Mouse (Mus musculus) kidney, adult 18-20 months (tissue): ENCODE results near the gene Tpmt.

Source experiments
- DNase-seq: peaks from one replicate; pipeline ENCODE4 v3.0.0; 2021

Gene Tpmt

DNA sequence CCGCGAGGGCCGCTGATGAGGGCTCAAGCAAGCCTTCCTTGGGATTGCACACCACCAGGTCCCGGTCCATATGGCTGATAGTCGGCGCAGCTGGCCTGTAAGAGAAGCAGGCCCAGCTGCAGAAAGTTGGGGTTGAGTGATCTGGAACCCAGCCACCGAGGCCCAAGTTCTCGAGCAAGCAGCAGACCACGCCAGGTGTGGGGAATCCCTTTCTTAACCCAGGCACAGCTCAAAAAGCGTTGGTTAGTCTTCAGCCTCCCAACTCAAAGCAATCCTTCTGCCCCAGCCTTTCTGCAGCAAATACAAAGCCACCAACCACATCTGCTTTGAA lies at the start of gene Tpmt:
Gene Tpmt (minus strand): TSS at position 121 of the 331 bp plus-strand sequence.
- peak; percentile 30 for DNase-seq

DNA sequence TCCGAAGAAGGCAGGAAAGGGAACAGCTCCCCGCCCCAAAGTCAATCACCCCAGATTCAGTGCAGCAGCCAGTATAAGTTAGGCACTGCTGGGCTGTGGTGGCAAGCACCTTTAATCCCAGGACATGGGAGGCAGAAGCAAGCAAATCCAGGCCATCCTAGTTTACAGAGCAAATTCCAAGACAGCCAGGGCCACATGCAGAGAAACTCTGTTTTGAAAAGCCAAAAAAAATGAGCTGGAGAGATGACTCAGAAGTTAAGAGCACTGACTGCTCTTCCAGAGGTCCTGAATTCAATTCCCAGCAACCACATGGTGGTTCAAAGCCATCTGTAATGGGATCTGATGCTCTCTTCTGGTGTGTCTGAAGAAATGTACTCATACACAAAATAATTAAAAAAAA lies 49.3 kb upstream of the Tpmt start:
- no peak for DNase-seq

DNA sequence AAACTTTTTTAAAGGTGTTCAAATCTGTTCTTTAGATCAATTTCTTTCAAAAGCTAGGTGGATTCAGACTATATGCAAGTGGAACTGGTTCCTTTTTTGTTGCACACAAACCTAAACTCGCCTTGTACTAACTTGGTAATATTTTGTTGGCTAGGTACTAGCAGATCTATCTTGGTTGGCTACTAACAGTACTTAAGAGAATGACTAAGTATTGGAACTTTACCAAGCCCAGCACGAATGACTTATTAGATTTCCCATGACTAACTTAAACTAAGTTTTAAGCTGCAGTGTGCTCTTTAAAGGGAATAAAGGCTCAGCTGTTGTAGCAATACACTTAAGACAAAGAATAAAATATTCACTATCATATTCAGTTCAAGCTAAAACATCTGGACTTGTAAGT lies 44.7 kb upstream of the Tpmt start:
- DNase-seq, result no peak

DNA sequence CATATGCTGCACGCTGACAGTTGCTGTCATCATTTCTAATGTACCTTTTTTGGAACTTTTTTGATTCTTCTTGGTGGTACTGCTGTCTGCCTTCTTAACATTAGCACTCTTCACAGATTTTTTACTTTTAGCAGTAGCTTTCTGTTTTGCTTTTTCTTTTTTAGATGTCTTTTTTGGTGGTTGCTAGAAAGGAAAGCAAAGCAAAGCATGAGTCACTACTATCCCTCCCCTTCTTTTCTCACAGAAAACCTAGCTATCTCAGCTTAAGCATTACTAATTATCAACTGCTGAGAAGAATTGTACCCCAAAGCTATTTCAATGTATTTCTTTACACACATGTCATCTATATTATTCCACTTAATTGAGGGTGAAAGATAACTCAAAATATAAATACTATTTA lies 43.9 kb upstream of the Tpmt start:
- DNase-seq, result no peak

DNA sequence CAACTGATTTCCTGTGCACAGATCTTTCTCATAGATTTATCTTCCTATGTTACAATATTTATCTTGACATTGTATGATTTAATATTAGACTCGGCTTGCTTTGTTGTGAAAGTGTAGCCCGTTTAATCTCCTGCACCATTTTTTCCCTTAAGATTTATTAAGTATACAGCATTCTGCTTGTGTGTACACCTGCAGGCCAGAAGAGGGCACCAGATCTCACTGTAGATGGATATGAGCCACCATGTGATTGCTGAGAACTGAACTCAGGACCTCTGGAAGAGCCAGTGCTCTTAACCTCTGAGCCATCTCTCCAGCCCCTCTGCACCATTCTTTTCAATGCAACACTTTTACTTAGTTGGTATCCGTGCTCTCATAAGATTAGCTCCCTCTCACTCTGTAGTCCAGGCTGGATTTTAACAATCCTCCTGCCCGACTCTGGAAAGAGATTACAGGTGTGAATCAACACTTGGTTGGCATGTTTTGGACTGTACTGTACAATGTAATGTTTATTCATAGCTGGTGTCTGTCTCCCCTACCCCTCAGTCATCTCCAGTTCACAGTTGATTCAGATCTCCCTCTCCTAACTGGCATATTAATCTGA lies 36.5 kb upstream of the Tpmt start:
- DNase-seq, result no peak

DNA sequence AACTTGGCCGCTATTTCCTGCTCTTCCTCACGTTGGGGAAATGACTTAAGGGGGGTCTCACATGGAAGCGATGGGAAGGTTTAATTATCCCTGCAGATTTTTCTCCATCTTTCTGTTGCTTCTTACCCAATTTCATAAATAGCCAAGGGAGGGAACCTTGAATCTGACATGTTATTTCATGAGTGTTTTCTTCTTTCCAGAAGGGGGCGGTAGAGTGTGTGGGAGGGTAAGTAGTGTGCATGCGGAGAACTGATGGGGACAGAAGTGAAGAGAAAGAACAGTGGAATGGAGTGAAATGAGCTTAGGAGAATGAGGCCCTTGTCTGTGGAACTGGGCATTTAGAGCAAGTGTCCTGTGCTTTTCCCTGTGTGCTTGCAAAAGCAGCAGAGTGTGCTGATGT lies 34.3 kb upstream of the Tpmt start:
- DNase-seq, result no peak

DNA sequence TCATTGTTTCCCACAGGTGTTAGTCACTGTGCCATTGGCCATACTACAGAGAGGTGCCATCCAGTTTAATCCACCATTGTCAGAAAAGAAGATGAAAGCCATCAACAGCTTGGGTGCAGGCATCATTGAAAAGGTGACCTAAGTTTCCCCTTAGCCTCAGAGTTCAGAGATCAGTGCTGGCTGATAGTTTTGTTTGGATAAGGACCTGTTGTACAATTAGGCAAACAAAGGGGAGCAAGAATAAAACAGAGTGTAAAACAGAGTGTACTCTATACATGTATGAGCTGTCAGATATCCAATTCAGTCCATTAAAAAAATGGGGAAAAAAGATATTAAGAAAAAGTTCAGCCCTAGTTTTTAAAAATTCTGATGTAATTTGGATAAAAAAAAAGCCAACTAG lies 32.8 kb upstream of the Tpmt start:
- DNase-seq, result no peak

DNA sequence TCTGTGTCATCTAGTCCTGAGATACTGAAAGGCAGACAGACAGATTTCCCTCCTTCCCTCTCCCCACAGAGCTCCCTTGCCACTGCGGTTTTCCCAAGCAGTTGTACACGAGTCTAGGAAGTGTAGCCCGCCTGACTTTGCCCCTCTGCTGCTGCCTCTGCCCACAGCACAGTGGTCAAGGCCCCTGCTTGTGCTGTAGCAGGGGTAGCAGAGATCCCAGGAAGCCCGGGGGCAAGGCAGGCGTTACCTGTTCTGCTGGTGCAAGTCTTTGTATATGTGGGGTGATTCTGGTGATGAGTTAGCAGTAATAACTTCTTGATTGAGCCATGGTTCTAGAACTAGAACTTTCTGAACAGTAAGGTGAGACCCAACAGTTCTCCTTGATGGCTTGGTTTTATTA lies 31.6 kb upstream of the Tpmt start:
- DNase-seq, result no peak

DNA sequence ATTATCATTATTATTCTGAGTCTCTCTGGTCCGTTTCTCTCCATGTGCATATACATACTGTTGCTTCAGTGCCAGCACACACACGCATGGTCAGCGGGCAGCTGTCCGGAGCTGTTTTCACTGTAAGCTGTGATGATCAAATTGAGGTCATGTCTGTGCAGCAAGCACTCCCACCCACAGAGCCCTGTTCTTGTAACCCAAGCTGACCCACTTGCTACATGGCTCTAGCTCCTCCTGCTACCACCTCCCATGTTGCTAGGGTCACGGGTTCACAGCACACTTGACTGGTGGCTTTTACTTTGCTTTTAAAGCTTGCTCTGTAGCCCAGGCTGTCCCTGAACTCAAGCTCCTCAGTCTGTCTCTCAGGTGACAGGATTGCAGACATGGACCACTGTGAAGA lies 27.9 kb upstream of the Tpmt start:
- DNase-seq, result no peak

DNA sequence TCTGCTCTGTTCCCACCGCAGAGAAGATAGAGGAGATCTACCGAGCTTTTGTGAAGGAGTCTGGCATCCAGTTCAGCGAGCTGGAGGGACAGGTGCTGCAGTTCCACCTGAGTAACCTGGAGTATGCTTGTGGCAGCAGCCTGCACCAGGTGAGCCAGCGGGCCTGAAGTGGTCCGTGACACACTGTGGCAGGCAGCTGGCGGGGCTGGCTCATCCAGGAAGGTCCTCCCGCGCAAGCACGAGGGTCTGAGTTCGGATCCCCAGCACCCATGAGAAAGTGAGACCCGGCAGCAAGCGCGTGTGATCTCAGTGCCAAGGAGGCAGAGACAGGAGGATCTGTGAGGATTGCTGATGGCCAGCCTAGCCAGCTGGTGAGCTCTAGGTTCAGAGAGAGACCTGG lies 27.3 kb upstream of the Tpmt start:
- DNase-seq, result no peak

DNA sequence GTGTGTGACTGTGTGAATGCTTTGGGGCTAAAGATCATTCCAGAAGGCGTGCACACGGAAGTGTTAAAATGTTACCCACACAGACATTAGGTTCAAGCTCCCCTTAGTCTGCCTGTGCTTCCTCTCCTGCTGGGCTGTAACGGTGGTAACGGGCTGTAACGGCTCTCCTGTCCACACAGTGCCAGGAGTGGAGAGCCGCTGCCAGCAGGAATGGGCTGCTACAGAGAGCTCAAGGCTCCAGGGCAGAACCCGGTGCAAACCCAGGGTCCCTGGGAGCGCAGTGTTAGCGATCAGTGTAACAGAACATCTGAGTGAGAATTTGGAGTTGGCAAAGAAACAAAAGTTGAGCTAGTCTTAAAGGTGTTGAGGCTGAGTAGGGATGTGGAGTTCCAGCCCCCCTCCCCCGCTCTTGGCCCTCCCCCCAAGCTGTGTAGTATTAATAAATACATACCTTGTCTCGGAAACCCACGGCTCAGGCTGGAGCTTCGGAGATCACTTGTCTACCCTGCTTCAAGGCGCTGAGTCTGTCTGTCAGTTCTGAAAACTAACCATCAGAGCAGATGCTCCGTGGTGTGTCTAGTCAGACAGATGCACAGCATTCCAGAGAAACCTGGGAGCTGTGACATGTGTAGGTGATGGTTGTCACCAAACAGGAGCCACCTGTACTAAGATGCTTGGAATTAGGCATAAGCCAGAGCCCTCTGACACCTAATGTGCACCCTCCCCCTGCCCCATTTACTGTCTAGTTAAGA lies 26.0 kb upstream of the Tpmt start:
- no peak for DNase-seq

DNA sequence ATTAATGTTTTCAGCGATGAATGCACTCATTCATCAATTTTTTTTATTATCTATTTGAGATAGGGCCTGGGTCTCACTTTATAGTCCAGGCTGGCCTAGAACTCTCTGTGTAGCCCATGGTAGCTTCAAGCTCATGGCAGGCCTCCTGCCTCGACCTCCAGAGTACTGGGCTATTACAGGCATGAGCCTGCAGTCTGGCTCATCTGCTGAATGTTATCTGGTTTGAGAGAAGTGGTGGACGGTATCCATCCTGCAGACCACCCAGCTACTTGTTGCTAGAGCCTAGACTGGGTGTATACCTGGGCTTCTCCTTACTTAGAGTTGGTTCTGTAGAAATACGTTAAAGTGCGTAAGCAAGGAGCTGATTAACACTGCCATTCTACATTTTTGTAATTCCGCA lies 22.5 kb upstream of the Tpmt start:
- DNase-seq, result no peak

DNA sequence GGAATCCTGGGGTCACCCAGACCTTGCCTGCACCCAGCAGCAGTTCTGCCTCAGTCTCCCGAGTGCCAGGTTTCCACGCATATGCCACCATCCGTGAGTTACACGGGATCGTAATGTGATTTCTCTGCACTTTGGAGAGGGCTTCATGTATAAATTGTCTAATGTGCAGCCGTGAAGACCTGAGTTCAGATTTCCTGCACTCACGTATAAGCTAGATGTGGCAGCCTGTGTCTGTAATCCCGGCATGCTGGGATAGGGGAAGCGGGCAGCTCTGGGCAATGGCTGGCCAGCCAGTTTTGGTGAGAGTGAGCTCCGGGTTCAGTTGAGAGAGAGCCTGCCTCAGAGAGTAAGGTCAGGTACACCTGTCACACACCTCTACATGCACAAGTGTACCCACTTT lies 22.0 kb upstream of the Tpmt start:
- no peak for DNase-seq

DNA sequence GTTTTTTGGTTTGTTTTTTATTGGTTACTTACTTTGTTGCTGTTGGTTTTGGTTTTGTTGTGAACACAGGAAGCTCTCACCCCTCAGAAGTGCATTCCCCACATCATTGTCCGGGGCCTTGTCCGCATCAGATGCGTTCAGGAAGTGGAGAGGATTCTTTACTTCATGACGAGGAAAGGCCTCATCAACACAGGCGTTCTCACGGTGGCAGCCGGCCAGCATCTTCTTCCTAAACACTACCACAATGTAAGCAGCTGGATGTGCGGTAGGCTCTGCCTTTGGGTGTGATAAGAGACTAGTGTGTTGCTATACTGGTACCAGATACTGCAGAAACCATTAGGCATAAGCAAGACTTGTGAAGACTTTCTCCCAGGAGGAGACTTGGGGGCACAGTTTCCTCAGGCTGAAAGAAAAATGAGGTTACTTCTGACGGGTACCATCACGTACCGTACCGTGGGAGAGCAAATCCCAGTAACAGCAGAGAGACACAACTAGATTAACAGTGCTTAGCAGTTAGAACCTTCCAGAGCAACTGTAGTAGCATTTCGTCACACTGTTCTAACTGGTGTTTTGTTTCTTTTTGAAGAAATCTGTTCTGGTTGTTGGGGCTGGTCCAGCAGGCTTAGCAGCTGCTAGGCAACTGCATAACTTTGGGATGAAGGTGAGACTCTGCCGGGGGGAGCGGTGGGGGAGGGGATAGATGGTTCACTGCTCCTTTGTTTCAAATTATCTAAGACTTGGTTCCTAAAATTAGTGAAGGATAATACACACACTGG lies 19.6 kb upstream of the Tpmt start:
- no peak for DNase-seq

DNA sequence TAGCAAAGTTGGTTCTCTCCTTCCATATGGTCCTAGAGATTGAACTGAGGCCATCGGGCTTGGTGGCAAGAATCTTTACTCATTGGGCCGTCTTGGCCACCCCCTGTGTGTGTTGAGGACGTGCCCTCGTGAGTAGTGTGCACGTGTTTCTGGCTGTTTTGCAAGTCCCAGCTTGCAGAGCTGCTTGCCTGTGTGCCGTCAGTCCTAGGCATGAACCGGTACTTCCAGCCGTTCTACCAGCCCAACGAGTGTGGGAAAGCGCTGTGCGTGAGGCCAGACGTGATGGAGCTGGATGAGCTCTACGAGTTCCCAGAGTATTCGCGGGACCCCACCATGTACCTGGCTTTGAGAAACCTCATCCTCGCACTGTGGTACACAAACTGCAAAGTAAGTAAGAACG lies 18.2 kb upstream of the Tpmt start:
- no peak for DNase-seq

DNA sequence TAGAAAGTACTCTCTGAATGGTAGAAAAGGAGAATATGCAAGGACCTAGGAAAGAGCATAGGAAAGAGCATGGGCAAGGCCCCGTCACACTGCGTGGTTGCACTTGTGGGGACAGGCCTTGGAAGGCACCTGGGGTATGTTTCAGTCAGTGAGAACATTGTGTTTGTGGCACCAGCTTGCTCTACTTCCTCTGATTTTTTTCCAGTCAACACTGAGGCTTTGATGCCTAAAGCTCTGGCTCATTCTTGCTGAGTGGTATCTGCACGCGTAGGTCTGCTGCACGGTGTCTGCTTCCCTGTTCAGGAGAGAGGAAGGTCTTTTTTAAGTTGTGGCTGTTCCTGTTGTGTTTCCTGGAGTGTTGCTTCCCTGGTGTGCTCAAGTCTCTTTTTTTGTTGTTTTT lies 12.2 kb upstream of the Tpmt start:
- no peak for DNase-seq

DNA sequence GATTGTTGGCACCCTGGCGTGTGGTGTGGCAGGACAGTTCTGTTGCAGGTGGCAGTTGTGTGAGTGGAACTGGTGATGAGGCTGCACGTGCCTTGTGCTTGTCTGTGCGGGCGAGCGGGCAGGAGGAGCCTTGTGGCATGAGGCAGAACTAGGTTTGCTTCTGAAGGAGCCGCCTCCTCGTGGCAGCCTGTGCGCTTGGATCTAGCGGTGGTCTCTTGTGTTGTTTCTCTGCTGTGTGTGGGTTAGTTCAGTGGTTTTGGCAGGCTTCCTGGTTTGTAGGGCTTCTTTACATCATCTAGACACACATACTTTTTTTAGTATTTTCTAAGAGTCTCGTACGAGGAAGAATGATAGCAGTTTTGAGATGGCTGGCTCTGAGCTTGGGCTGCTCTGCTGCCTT lies 11.6 kb upstream of the Tpmt start:
- DNase-seq, result no peak

DNA sequence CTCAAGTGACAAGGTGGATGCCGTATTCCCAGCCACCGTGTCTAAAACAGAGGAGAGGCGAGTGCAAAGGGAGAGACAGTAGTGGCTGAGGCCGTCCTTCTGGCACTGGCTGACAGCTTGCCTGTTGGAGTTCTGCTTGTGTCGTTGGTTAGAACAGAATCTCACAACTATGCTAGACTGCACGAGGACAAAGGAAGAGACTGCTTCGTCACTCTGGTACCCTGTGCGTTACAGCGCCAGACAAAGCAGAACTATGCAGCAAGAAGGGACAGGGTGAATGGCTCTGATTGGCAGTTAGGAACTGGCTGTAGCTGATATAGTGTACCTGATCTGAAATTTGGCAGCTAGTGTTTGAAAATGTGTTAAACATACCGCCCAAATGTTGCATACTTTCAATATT lies 9.4 kb upstream of the Tpmt start:
- DNase-seq, result no peak

DNA sequence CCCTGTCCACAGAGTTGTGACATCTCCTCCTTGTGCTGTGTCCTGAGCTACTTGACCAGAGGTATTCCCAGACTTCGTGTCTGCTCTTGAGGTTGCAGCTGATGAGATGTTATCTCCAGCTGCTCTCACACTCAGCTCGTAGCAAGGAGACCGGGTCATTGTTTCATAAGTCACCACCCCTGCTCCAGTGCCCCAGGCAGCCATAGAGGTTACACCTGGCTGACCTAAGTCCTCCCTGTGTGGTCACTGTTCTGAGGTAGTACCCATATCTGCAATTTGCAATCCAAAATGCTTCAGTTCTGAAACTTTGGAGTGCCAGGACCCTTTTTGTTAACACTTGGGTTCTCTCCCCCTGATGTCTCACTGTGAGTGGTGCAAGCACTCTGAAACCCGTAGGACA lies 5.5 kb upstream of the Tpmt start:
- DNase-seq, result no peak

DNA sequence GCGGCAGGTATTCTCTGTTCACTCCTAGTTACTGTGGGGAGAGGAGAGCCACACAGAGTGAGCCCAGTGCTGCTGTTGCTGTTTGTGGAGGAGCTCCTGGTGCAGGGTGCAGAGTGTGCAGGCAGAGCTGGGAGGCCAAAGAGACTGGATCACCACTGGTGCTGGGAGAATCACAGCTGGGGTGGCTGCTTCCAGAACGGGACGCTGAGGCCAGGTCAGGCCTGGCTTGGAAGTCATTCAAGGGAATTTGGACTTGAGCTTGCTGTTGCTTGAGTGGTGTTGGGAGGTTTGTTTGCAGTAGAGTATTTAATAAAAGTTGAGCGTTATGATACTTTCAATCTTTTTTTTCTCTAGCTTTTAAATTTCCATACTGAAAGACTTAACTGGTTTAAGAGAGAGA lies 3.5 kb upstream of the Tpmt start:
- DNase-seq, result peak; percentile 44

DNA sequence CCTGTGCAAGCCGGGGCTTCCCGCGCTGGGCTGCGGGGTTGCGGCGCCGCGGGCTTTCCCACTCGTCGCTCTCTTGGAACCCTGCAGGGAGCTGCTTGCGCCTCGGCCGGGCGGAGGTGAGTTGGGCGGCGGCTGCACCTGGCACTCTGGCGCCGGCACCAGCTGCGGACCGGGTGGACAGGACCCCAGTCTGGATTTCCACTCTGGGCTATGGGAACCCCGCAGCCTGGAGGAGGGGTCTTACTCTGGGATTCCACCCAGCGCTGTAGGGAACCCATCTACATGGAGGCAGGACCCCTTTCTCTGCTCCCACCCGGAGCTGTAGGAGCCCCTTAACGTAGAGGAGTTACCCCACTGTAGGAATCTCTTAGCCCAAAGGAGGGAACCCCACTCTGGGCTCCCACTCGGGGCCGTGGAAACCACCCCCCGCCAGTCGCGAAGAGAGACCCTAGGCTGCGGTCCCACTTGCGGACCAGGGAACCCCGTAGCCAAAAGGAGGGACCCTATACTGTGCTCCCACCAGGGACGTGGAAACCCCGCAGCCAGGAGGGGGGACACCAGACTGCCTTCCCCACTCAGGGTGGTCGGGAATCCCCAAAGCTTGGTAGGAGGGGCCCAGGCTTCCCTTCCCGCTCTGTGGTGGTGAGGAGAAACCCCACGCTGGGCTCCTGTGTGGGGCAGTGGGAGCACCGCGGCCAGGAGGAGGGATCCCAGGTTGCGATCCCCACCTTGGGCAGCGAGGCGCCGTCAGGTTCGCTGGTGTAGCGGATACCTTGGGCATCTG lies 512 bp downstream of the Tpmt start:
- no peak for DNase-seq

DNA sequence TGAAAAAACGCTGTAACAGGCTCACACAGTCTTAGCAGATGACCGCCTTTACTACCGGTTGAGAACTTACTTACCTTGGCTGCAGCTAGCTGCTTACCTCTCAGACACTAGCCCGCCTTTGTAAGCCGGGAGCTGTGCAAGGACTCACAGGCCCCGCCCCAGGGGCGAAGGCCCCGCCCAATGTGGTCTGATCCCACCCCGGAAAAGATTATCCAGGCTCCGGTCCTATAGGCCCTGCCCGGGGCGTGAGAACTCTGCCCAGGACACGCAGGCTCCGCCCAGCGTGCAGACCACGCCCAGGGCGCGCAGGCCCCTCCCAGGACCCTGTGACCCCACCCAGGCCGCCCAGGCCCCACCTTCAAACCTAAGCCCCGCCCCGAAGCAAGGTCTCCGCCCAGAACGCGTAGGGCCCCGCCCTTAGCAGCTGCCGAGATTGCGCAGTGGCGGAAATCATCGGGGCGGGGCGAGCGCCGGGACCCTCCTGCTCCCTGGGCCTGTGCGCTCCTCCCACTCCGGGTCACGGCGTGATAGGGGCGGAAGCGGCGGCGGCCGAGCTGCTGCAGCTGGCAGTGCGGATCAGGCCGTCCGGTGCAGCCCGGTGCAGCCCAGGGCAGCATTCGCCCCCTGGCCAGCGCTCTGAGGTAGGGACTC lies 1.4 kb downstream of the Tpmt start, which contains the start of gene Kdm1b:
Gene Kdm1b (plus strand): TSS at position 470 of the 651 bp plus-strand sequence.
- DNase-seq, result peak; percentile 100

DNA sequence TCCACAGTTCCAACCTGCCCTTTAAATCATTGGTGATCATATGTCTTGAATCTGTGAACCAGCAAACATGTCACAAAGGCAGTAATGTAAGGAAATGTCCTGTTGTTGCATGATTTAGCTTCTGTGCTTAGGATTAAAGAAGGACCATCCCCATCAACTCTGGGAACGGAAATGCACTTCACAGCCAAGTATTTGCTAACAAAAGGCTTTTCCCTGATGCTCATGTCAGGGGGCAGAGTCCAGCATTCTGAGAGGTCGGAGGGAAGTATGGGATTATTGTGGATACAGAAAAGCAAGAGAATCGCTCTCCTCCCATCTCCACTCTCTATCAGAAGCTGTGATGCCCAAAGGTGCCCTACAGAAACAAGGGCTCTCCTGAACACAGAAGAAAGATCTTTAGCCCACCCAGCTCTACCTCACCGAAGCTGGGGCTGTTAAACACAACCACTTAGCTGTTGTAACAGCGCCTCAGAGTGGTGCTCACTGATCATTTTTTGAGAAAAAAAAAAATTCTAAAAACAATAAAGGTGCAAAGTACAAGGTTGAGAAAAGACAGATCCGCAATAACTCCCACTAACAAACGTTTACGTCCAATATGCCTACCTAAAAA lies 2.4 kb downstream of the Tpmt start:
- peak; percentile 34 for DNase-seq
